Mouse (Mus musculus): ENCODE results near the gene F2. TPM values are rescaled to one million over a fixed set of nuclear protein-coding genes. Genes with fewer than 3 reads are reported as not detected.
"Not testable (repeated sequence)": the region's sequence is repeated elsewhere in the genome, so short reads cannot be mapped to it uniquely, and the experiment has no call there.

Gene F2
- polyA plus RNA-seq, 1 experiment from 2014 or later = 0.09 TPM

GRCm38 (mm10) chr2:91622356-91622755, 13.9 kb downstream of the F2 start:
- Histone ChIP-seq H3K27me3 (no peaks in the 10 kb centered on the region), H3K9me3 (no peaks in the 10 kb centered on the region), H3K4me2 (no peak overlapping the region), H3K9ac (no peak overlapping the region), H3K4me3 (replicated peaks) (no peak overlapping the region), H3K36me3 (replicated peaks) (peaks cover 59% of the 10 kb centered on the region), H3K27ac (no peak overlapping the region), H3K4me1 (no peaks in the 10 kb centered on the region)
- ATAC-seq (ENCODE audit: low FRiP score) = no peak
- WGBS = 98% methylated on average over 5 of the region's 5 CpGs

DNA sequence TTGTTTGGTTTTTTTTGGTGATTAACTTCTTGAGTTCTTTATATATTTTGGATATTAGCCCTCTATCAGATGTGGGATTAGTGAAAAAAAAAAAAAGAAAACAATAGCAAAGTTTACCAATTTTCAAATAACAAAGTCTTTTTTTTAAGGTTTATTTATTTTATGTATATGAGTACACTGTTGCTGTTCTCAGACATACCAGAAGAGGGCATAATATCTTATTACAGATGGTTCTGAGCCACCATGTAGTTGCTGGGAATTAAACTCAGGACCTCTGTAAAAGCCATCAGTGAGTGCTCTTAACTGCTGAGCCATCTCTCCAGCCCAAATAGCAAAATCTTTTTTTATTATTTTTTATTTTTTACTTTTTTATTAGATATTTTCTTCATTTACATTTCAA, 26.8 kb downstream of the F2 start:
- H3K36me3 ChIP-seq (replicated peaks) = peaks cover 73% of the 10 kb centered on the region
- not testable (repeated sequence) for H3K27me3 ChIP-seq; ATAC-seq (ENCODE audit: low FRiP score)

DNA sequence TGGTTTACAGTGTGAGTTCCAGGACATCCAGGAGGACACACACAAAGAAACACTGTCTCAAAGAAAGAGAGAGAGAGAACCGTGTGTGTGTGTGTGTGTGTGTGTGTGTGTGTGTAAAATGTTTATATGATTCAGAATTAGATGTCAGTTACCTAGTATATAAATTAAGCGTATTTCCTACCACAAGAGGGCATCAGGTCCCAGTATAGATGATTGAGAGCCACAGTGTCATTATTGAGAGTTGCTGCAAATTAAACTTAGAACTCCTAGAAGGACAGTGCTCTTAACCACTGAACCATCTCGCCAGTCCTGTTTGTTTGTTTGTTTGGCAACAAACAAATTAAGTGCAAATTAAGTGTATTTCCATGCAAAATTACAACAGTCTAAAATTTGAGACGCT, 33.8 kb downstream of the F2 start:
- Histone ChIP-seq H3K9ac (no peak overlapping the region), H3K36me3 (replicated peaks) (peaks cover 83% of the 10 kb centered on the region), H3K4me3 (replicated peaks) (no peak overlapping the region), H3K4me1 (no peaks in the 10 kb centered on the region), H3K4me2 (no peak overlapping the region), H3K9me3 (no peaks in the 10 kb centered on the region), H3K27ac (no peak overlapping the region), H3K27me3 (no peaks in the 10 kb centered on the region)
- WGBS = 92% methylated on average over 4 of the region's 4 CpGs
- no peak for ATAC-seq (ENCODE audit: low FRiP score)

More for the DNA sequence above, 26.8 kb downstream of the F2 start:
- not testable (repeated sequence) for H3K9me3 ChIP-seq; H3K27ac ChIP-seq; H3K4me3 ChIP-seq (replicated peaks); H3K9ac ChIP-seq; H3K4me2 ChIP-seq; H3K4me1 ChIP-seq

DNA sequence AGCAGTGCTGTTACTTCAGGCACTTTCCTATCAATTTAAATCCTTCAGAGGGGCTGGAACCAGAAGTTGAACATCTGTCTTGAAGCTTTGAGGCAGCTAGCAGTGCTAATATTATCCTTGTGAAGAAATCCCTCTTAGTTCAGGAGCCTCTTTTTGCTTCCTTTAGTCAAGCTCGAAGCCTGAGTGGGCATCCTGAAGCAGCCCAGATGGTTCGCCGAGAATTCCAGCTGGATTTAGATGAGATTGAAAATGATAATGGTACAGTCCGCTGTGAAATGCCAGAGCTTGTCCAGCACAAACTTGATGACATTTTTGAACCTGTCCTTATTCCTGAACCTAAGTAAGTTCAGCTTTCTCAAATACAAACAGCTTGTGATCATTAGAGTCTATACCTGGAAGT, 35.7 kb downstream of the F2 start:
- WGBS = 96% methylated on average over 4 of the region's 4 CpGs
- Histone ChIP-seq H3K4me2 (no peak overlapping the region), H3K27ac (no peak overlapping the region), H3K4me1 (no peaks in the 10 kb centered on the region), H3K9ac (no peak overlapping the region), H3K36me3 (replicated peaks) (peaks cover 83% of the 10 kb centered on the region), H3K4me3 (replicated peaks) (no peak overlapping the region), H3K9me3 (no peaks in the 10 kb centered on the region), H3K27me3 (no peaks in the 10 kb centered on the region)
- ATAC-seq (ENCODE audit: low FRiP score) = no peak

GRCm38 (mm10) chr2:91586242-91586641, 50.0 kb downstream of the F2 start:
- no peaks in the 10 kb centered on the region for H3K9me3 ChIP-seq
- H3K9ac ChIP-seq = no peak overlapping the region
- H3K36me3 ChIP-seq (replicated peaks) = peaks cover 68% of the 10 kb centered on the region
- no peaks in the 10 kb centered on the region for H3K27me3 ChIP-seq
- ATAC-seq (ENCODE audit: low FRiP score) = no peak
- no peak overlapping the region for H3K4me2 ChIP-seq
- WGBS = 86% methylated on average over 1 of the region's 1 CpGs
- no peak overlapping the region for H3K4me3 ChIP-seq (replicated peaks)
- no peaks in the 10 kb centered on the region for H3K4me1 ChIP-seq
- no peak overlapping the region for H3K27ac ChIP-seq

DNA sequence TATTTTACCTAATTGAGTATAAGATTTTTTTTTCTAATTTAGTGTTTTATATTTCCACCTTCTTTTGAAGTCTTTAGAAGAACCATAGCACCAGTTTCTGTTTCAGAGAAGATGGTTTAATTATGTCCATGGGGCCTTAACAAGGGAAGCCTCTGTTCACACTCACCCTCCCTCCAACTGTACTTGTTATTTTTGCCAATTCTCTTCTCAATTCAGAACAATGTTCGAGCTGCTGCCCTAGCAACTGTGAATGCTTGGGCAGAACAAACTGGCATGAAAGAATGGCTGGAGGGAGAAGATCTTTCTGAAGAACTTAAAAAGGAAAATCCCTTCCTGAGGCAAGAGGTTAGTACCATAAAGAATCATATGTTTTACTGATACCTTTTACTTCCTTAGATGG, 55.3 kb downstream of the F2 start:
- Histone ChIP-seq H3K27ac (no peak overlapping the region), H3K4me2 (no peak overlapping the region), H3K9ac (no peak overlapping the region), H3K27me3 (no peaks in the 10 kb centered on the region), H3K4me3 (replicated peaks) (no peak overlapping the region), H3K36me3 (replicated peaks) (peaks cover 73% of the 10 kb centered on the region), H3K4me1 (no peaks in the 10 kb centered on the region), H3K9me3 (no peaks in the 10 kb centered on the region)
- 80% methylated on average over 1 of the region's 1 CpGs for WGBS
- ATAC-seq (ENCODE audit: low FRiP score) = no peak

Other genes starting within 250 kb of the F2 start
- gene 1110051M20Rik, start 191.7 kb downstream of the F2 start, polyA plus RNA-seq (2016; fragmentation: Nextera tagmentation; extraction: Ambion mirVana) = 110 and 114 TPM in 2 replicates
- 9.1 and 9.5 TPM in 2 replicates for gene Lrp4, start 178.9 kb downstream of the F2 start, polyA plus RNA-seq (2016; fragmentation: Nextera tagmentation; extraction: Ambion mirVana)
- gene Ckap5, start 109.7 kb downstream of the F2 start, polyA plus RNA-seq (2016; fragmentation: Nextera tagmentation; extraction: Ambion mirVana) = 174 and 179 TPM in 2 replicates
- gene Zfp408, start 13.4 kb upstream of the F2 start, polyA plus RNA-seq (2016; fragmentation: Nextera tagmentation; extraction: Ambion mirVana) = 8.9 and 12.6 TPM in 2 replicates
- 71.0 and 76.1 TPM in 2 replicates for gene Arhgap1, start 13.4 kb upstream of the F2 start, polyA plus RNA-seq (2016; fragmentation: Nextera tagmentation; extraction: Ambion mirVana)
- gene Atg13, start 74.2 kb upstream of the F2 start, polyA plus RNA-seq (2016; fragmentation: Nextera tagmentation; extraction: Ambion mirVana) = 29.3 and 32.1 TPM in 2 replicates
- gene Harbi1, start 74.4 kb upstream of the F2 start, polyA plus RNA-seq (2016; fragmentation: Nextera tagmentation; extraction: Ambion mirVana) = 17.0 and 18.7 TPM in 2 replicates
- gene Ambra1, start 93.7 kb upstream of the F2 start, polyA plus RNA-seq (2016; fragmentation: Nextera tagmentation; extraction: Ambion mirVana) = 22.1 and 24.1 TPM in 2 replicates